Mouse (Mus musculus) testis, postnatal 10 days (tissue): Measurements from ENCODE around the gene Cbr3.
"Not testable (repeated sequence)": the region's sequence is repeated elsewhere in the genome, so short reads cannot be mapped to it uniquely, and the experiment has no call there.

Experiments
- DNase-seq: peaks from one replicate; pipeline ENCODE4 v3.0.0; 2021; ENCODE audit warnings: low spot score

Cbr3 gene

DNA sequence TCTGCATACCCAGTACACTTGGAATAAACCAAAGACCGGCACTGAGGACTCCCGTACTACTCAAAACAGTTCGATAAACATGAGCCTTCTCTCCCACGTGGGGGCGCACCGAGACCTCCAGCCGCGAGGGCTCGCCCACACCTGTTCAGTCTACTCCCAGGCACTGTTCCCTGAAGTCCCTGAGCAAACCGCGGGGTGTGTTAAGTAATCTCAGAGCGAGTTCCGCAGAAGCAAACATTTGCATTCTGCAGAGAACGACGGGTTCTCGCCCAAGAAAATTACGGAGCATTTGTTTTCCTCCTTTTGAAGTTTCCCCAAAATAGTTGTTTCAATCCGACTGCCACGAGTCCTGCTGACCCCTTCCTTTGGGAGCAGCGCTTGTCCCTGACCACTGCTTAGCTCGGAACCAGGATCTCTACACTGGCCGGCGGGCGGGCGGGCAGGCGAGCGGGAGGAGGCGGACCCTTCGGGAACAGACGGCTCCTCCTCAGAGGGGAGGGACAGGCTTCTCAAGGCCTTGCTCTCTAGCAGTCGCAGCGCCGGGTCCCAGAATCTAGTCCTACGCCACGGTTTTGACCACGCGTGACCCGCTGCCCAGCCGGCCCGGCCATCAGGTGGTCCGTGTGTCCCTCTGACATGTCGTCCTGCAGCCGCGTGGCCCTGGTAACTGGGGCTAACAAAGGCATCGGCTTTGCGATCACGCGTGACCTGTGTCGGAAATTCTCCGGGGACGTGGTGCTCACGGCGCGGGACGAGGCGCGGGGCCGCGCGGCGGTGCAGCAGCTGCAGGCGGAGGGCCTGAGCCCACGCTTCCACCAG lies at the start of gene Cbr3:
Gene Cbr3, plus strand, starts transcription at position 527 of the 819 bp plus-strand sequence.
- DNase-seq = peak; percentile 77

DNA sequence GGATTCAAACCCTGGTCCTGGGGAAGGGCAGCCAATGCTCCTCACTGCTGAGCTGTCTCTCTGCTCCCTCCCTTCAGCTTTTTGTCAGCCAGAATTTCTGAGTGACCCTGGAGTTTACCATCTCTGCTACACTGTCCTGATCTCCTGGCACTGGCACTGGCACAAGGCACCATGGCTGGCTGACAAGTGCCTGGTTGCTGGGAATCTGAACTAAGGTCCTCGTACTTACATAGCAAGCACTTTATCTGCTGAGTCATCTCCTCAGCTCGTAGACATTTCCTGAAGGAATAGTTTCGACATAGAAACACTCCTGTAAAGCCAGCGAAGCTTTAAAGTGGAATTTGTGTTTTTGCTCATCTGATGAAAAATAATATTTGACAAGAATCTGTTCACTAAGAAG lies 39.0 kb upstream of the Cbr3 start:
- DNase-seq = no peak

DNA sequence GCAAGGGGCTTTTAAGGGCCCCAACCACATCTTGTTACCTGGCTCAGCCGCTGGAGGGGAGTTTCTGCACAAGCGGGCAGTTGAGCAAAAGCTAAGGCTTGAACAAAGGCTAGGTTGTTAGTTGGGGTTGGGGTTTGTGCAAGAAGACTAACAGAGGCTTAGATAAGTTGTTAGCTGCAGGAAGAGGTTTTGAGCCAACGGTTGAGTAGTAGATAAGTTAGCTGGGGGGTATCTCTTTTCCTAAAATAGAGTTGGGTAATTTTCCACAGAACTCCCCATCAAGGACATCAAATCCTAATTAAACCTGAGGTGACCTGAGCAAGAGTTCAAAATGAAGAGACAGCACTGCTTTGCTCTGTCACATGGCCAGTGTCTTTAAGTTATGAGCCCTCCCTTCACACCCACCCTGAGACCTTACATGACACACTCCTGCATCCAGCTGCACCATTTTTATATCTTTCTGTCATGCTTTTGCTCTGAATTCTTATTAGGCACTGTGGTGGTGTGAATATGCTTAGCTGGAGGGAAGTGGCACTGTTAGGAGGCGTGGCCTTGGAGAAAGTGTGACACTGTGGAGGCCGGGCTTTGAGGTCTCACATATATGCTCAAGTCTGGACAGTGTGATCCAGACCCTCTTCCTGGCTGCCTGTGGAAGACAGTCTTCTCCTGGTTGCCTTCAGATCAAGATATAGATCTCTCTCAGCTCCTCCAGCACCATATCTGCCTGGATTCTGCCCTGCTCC lies 34.4 kb upstream of the Cbr3 start:
- DNase-seq = no peak

DNA sequence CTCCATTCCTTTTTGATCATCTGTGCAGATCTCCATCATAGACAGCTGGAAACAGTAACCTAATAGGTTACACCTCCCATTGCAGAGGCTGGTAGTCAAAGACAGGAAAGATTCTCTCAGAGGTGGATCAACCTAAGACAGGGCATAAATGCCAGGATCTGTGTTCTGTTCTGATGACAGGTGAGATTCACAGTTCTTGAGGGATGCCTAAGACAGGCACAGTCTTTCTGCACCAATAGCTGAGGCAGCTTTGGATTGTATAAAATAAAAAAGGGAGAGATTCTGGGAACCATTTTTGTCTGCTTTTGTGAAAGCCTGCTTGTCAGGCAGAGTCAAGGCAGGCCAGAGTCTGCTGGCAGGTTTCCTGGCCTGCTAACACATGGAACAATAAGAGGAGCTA lies 15.0 kb upstream of the Cbr3 start:
- no peak for DNase-seq

DNA sequence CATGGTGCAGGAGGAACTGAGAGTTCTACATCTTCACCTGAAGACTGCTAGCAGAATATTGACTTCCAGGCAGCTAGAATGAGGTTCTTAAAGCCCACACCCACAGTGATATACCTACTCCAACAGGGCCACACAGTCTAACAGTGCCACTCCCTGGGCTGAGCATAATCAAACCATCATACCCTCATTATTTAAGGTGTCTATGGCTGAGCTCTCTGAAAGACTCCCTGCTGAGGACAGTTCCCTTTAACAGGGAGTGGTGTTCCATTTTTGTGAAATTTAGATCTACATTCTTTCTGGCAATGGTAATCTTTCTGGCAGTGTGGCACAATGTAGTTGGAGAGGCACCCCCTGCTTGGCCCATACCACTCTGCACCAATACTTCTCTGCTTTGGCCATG lies 13.5 kb upstream of the Cbr3 start:
- no peak for DNase-seq

DNA sequence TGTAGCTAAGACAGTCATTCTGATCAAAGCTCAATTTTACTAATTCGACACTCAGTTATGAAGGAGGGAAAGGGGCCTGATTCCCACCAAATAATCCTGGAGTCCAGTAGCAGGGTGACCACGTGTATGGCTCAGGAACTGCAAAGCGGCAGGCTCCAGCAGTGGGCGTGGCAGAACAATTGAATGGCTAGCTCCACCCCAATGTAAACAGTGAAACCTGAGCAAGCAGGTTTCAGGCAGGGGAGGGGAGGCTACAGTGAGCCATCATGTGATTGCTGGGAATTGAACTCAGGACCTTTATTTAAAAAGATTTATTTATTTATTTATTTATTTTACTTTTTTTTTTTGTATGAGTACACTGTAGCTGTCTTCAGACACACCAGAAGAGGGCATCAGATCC lies 12.5 kb upstream of the Cbr3 start:
- not testable (repeated sequence) for DNase-seq

DNA sequence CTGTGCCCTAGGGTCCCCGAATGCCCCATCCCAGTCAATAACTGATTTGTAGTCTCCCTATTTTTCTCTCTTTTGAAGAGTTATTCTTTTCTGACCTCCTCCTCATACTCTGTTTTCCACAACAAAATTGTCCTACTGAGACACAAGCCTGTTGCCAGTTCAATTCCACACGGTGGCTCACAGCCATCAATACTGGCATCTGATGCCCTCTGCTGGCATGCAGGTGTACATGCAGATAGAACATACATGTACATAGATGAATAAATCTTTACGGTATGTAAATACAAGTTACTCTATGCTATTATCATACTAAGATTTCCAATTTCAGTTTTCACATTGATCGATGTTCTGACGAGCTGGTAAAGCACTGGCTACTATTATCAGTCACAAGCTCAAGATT lies 12.0 kb upstream of the Cbr3 start:
- DNase-seq = no peak

DNA sequence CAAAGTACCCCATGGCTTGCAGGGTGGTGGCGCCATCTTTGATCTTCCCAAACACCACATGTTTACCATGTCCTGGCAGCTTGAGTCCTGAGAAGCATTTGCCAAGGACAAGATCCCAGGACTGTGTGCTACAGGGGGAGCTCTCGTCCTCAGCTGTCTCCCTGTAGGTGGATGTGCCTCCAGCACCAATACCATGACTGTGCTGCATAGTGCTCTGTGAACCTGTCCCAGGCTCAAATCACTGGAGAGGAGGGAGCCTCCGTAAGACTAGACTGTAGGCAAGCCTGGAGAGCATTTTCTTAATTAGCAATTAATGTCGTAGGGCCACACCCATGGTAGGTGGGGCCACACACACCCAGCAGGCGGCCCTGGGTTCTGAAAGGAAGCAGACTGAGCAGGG lies 6.6 kb upstream of the Cbr3 start:
- no peak for DNase-seq

DNA sequence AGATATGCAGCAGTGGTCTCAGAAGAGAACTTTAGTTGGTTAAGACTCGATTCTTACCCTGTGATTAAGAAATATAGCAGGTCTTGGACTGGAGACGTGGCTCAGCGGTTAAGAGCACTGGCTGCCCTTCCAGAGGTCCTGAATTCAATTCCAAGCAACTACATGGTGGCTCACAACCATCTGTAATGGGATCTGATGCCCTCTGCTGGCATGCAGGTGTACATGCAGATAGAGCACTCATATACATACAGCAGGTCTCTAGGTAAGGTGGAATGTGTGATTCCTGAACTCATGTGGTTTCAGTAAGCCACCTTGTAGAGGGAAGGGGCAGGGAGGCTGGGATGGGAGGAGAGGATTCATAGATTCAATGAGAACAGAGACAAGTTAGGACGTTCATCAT lies 4.8 kb upstream of the Cbr3 start:
- no peak for DNase-seq

DNA sequence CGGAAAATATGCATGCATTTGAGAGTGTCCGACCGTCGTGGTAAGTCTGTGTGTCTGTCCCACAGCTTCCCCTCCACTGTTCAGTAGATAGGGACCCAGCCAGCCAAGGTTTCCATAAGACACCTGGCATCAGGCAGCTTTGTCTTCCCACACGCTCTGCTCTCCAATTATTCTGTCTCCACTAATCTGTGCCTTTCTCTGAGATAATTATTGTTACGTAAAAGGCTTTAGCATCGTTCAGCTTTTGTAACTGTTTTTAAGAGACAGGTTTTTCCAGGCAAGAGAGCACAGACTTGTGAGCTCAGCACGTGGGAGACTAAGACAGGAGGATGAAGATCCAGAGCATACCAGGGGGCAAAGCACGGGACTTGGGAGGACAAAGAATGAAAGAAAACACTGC lies 3.9 kb upstream of the Cbr3 start:
- DNase-seq = no peak

DNA sequence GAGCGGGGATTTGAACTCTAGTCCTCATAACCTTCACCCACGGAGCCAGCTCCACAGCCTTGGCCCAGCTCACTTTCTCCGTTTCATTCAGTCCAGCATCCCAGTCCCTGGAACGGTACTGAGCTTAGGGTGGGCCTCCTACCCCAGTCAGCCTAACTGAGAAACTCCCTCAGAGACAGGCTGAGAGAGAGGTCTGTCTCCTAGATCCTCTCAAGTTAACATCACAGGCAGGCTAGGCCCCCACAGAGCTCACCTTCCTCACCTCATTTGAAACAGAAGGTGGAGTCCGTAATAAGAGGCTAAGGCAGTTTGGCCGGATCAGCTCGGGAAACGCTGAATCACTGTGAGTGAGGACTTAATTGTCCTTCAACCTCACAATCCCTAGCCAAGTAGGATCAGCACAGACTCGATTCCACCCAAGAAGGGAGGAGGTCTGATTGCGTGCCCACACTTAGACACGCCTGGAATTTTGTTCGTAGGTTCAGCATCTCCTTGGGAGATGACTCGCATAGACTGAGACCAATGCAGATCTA lies 793 bp upstream of the Cbr3 start:
- DNase-seq = no peak

DNA sequence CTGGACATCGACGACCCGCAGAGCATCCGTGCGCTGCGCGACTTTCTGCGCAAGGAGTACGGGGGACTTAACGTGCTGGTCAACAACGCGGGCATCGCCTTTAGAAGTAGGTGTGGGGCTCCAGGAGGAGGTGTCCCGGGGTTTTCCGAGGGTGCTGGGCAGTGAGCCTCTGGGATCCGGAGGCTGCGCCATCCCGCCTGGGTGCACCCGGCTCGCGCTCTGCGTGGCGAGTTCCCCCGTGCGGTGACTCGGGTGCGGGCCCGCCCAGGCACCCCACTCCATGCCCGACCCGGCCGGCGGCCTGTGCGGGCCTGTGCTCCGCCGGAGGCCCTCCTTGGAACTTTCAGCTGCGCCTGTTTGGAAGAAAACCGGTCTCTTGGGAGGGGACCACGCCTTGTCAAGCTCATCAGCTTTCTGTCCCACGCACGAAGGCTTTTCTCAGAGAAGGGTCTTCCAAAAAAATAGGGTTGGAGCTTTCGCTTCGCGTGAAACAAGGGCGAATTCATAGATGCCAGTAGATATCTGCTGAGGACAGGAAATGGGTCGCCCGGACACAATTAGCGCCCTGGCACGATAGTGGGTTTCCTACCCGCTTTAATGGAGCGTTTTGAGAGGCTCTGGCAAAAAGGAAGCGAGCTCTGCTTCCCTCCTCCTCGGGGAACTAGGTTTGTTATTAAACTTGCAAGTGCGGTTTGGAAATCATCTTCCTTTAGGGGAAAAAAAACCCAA lies 657 bp downstream of the Cbr3 start:
- peak; percentile 56 for DNase-seq

DNA sequence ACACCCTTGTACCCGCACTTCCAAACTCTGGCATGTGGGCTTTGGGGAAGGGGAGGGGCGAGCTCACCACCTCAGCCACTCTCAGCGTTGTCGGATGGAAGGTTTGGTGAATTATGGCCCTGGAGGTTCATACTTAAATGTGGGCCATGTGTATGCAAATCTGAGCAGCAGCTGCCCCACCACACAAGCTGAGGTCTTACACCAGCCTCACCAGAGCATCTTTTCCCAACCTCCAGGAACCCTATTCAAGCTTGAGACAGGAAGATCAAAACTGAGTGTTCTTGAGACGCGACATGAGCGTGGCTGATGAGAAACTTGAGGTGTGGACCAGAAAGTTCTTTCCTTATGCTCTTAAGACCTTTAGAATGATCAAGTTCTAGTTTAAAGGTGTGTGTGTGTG lies 1.4 kb downstream of the Cbr3 start:
- no peak for DNase-seq

DNA sequence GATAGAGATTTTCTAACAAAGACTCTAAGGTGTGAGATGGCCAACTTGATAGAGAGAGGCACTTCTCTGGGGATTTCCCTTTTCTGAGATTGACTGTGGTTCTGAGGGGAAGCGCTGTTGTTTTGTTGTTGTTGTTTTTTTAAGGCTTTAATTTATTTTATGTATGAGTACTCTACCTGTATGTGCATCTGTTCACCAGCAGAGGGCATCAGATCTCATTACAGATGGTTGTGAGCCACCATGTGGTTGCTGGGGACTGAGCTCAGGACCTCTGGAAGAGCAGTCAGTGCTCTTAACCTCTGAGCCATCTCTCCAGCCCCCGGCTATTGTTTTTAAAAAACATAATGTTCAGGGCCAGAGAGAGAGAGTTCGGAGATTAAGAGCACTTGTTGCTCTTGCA lies 2.8 kb downstream of the Cbr3 start:
- DNase-seq = not testable (repeated sequence)

DNA sequence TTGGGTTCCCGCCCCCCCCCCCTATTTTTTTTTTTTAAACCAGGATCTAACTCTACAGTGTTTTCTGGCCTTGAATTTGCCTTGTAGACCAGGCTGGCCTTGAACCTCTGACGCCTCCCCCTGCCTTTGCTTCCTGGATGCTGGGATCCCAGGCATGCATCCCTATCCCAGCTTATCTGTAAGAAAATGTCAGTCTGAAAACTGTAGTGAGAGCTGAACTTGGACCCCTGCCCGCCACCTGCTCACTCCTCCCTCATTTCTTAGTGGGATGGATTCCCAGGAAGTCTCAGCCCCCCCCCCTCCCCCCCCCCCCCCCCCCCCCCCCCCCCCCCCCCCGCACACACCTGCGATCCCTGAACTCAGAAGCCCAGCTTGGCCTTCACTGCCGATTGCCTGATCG lies 3.4 kb downstream of the Cbr3 start:
- DNase-seq = peak; percentile 54

DNA sequence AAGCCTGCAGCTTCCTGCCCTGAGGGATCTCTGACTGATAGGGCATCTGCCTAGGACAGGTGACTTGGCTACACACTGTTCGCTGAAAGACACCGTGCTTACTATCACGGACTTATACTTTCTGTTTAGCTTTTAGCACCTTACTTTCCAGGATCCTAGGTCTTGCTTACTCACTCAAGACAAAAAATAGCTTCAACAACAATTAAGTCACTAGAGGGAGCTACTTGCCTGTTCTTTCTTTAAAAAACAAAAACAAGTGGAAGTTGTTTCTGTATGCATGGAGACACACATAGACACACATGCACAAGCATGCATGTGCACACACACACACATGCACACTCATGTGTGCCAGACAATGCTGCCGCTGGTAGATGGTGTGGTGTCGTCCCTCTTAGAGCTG lies 3.9 kb downstream of the Cbr3 start:
- DNase-seq = no peak

DNA sequence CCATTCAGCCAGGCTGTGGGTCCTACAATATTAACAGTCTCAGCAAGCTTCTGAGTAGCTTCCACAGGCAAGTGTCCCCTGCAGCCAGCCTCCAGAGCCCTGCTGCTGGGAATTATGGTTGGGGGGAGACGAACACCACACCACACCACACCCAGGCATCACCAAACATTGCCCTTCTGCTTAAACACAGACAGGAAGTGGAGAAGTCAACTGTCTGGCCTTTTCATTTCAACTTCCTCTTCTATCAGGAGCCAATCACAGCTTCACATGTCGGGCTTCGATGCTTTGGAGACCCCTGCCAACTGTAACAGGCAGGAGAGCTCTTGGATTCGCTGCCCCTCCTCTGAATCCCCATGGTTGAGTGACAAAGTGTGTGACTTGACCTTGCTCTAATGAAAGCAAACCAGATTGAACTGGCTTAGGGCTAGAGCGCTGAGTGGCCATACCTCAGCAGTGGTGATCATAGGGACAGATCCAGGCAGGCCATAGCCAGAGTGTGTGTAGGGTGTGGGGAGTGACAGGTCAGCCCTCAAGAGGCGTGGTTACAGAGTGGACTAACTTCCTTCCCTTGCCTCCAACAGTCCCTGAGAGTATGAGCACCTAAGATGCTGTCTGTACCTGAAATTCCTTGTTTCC lies 8.3 kb downstream of the Cbr3 start:
- DNase-seq = no peak

DNA sequence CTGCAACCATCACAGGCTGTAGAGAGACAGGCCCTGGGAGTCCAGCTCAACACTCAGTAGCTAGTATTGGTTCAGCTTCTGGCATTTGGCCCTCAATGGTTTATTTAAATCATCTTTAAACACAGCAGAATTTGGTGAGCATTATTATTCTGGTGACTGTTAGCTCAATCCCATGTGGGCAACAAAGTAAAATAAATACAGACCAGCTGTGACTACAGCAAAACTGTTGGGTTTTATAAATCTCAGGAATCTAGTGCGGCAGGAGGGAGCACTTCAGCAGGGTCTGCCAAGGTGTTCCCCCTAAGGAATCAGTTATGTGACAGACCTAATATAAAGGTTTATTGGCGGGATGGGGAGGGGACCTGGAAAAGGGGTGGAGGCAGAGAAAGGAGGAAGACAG lies 9.7 kb downstream of the Cbr3 start:
- DNase-seq = no peak

DNA sequence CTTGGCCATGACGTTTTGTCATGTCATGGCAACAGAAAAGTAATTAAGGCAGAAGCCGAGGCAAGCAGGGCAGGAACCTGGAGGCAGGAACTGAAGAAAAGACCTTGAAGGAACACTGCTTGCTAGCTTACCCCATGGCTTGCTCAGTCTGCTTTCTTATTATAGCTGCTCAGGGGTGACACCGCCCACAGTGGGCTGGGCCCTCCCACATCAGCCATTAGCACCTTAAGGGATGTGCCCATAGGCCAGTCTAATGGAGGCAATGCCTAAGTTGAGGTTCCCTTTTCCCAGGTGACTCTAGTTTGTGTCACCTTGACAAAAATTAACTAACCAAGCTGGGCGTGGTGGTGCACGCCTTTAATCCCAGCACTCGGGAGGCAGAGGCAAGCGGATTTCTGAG lies 24.1 kb downstream of the Cbr3 start:
- DNase-seq = no peak

DNA sequence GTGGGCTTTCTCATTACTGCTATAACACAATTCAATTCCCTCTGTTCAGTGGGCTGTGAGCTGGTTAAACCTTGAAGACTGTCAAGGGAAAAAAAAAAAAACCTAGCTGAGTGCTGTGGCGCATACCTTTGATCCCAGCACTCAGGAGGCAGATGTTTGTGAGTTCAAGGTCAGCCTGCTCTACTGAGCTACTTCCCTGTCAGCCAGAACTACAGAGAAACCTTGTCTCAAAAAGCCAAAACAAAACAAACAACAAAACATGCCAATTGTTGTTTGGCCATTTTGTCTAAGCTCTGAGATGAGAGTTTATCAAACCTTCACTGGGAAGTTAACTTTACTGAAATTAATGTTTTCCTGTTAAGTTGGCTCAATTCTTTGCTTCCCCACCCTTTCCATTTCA lies 26.2 kb downstream of the Cbr3 start:
- DNase-seq = no peak

DNA sequence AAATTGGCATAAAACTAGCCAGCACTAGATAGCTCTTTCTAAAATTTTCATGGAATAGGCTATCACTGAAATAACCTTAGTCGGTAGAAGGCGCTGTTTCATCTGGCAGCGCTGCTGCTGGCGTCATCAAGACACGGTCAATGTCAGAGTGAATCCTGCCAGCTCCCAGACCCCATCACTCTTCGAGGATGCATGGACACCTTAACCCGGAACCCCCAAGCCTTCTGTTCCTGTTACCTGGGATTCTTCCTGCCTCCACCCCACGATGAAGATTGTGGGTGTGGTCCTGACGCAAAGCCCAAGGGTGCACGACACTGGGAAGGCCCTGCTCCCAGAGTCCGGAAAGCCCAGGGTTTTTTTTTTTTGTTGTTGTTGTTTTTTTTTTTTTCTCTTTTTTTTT lies 27.9 kb downstream of the Cbr3 start:
- peak; percentile 66 for DNase-seq
